Mouse (Mus musculus) frontal cortex, adult 2 months (tissue): Measurements from ENCODE around the gene Xrcc4. TPM values are rescaled to one million over a fixed set of nuclear protein-coding genes. Genes with fewer than 3 reads are reported as not detected.

Experiments
- DNase-seq, 2 experiments: peaks; one replicate each; pipeline ENCODE4 v3.0.0; 2022; ENCODE audit warnings: low spot score in 1 of 2; ENCODE audit errors: extremely low spot score in 1 of 2
- polyA plus RNA-seq: library from polyadenylated mRNA; depleted of rRNA; stranded (reverse); fragments of >200 nt; gene quantifications from 2 replicates; pipeline ENCODE4 v1.2.3, GENCODE M21; 2012

The Xrcc4 gene
- polyA plus RNA-seq, 1 experiment, result 12.2 TPM

GRCm38 (mm10) chr13:89968671-89969070, 120.7 kb downstream of the Xrcc4 start:
- DNase-seq, result no peak

GRCm38 (mm10) chr13:89944354-89944753, 145.1 kb downstream of the Xrcc4 start:
- DNase-seq, result no peak

GRCm38 (mm10) chr13:89929477-89929876, 159.9 kb downstream of the Xrcc4 start:
- DNase-seq, result no peak

GRCm38 (mm10) chr13:89918814-89919481, 170.5 kb downstream of the Xrcc4 start:
- no peak for DNase-seq

- peak in 1 of 2 experiments; percentile 19 for DNase-seq
Measured at GRCm38 (mm10) chr13:89914332-89914731, 175.1 kb downstream of the Xrcc4 start.

- no peak for DNase-seq
Measured at GRCm38 (mm10) chr13:89913891-89914290, 175.5 kb downstream of the Xrcc4 start.

GRCm38 (mm10) chr13:89906120-89906519, 183.3 kb downstream of the Xrcc4 start:
- no peak for DNase-seq

- no peak for DNase-seq
Measured at GRCm38 (mm10) chr13:89899066-89899465, 190.3 kb downstream of the Xrcc4 start.

GRCm38 (mm10) chr13:89892140-89892539, 197.3 kb downstream of the Xrcc4 start:
- DNase-seq, result no peak

GRCm38 (mm10) chr13:89890159-89890558, 199.2 kb downstream of the Xrcc4 start:
- no peak for DNase-seq

- DNase-seq, result no peak
Measured at GRCm38 (mm10) chr13:89889074-89889473, 200.3 kb downstream of the Xrcc4 start.

GRCm38 (mm10) chr13:89883523-89883922, 205.9 kb downstream of the Xrcc4 start:
- DNase-seq, result no peak

- no peak for DNase-seq
Measured at GRCm38 (mm10) chr13:89881281-89881680, 208.1 kb downstream of the Xrcc4 start.

GRCm38 (mm10) chr13:89878832-89879468, 210.5 kb downstream of the Xrcc4 start:
- peak in 1 of 2 experiments; percentile 58 for DNase-seq

GRCm38 (mm10) chr13:89875499-89875898, 213.9 kb downstream of the Xrcc4 start:
- DNase-seq, result no peak

- DNase-seq, result no peak
Measured at GRCm38 (mm10) chr13:89872725-89873124, 216.7 kb downstream of the Xrcc4 start.

GRCm38 (mm10) chr13:89854139-89854538, 235.3 kb downstream of the Xrcc4 start:
- no peak for DNase-seq

GRCm38 (mm10) chr13:89850746-89851145, 238.7 kb downstream of the Xrcc4 start:
- no peak for DNase-seq

GRCm38 (mm10) chr13:89849955-89850354, 239.5 kb downstream of the Xrcc4 start:
- peak in 1 of 2 experiments; percentile 24 for DNase-seq

GRCm38 (mm10) chr13:89838635-89839034, 250.8 kb downstream of the Xrcc4 start:
- no peak for DNase-seq

- no peak for DNase-seq
Measured at GRCm38 (mm10) chr13:89834485-89834884, 254.9 kb downstream of the Xrcc4 start.

GRCm38 (mm10) chr13:89833053-89833670, 256.2 kb downstream of the Xrcc4 start:
- no peak for DNase-seq
